Mouse (Mus musculus) megakaryocyte, embryonic 14.5 days (primary cell): ENCODE results near the gene Hoxc4.

Experiments used
- FLI1 ChIP-seq: IDR thresholded peaks from 2 replicates; pipeline ENCODE4 v1.6.1; 2012; ENCODE audit warnings: low read length, inconsistent platforms, mixed read lengths
- GATA1 ChIP-seq: IDR thresholded peaks from 3 replicates; pipeline ENCODE4 v1.6.1; 2012; ENCODE audit warnings: mixed read lengths, low read length, inconsistent platforms, borderline replicate concordance

DNA sequence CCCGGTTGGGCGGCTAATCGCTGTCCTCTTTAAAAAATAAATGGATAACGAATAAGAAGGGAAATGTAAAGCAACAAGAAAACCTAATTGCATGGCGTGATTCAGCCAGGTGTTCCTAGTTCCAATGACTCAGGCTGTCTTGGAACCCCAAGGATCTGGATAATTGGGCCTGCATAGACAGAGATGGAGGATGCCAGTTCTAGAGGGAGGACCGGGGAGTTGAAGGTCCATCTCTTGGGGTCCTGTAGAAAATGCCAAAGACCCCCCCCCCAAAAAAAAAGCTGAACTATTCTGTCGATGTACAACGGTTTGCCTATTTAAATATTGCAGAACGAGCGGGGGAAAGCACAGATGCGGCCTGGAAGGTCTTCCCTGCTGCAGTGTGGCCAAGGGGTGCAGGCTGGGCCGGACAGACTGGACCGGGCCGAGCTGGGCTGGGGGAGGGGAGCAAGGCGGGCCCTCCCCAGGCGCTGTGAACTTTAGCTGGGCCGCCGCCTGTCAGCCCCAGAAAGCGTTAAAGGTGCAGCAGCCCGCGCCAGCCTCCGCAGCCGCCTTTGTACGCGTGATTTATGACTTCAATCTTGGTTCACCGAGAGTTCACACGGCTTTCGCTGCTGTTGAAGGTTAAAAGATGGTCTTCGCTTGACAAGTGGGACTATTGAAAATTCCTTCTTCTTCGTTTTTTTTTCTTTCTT is 42.5 kb downstream of the Hoxc4 start:
- no peak for TF ChIP-seq GATA1
- TF ChIP-seq FLI1 = no peak
